Mouse (Mus musculus) right cerebral cortex, postnatal 36 days (tissue): Measurements from ENCODE around the gene Smg6.

Experiments used
- DNase-seq, 2 experiments: peaks; one replicate each; pipeline ENCODE4 v3.0.0; 2022; ENCODE audit warnings: low spot score in 2 of 2, mixed read lengths in 1 of 2

Gene Smg6

GRCm38 (mm10) chr11:74929111-74929510 is 3.5 kb downstream of the Smg6 start:
- DNase-seq = no peak

GRCm38 (mm10) chr11:74930391-74930790 is 4.8 kb downstream of the Smg6 start:
- no peak for DNase-seq

- no peak for DNase-seq
Measured at GRCm38 (mm10) chr11:74946348-74946747, 20.7 kb downstream of the Smg6 start.

GRCm38 (mm10) chr11:74954901-74955300 is 29.3 kb downstream of the Smg6 start:
- no peak for DNase-seq

- no peak for DNase-seq
Measured at GRCm38 (mm10) chr11:74956006-74956405, 30.4 kb downstream of the Smg6 start.

GRCm38 (mm10) chr11:74957600-74957999 is 32.0 kb downstream of the Smg6 start:
- no peak for DNase-seq

GRCm38 (mm10) chr11:74959501-74959900 is 33.9 kb downstream of the Smg6 start:
- DNase-seq = no peak

GRCm38 (mm10) chr11:74960031-74960551 is 34.5 kb downstream of the Smg6 start:
- DNase-seq = no peak

- DNase-seq = no peak
Measured at GRCm38 (mm10) chr11:74961953-74962352, 36.3 kb downstream of the Smg6 start.

GRCm38 (mm10) chr11:74962846-74963407 is 37.3 kb downstream of the Smg6 start:
- DNase-seq = no peak

GRCm38 (mm10) chr11:74965516-74965915 is 39.9 kb downstream of the Smg6 start:
- no peak for DNase-seq

- no peak for DNase-seq
Measured at GRCm38 (mm10) chr11:74973290-74974157, 47.9 kb downstream of the Smg6 start.

GRCm38 (mm10) chr11:74974615-74975014 is 49.0 kb downstream of the Smg6 start:
- no peak for DNase-seq

GRCm38 (mm10) chr11:74976835-74977687 is 51.4 kb downstream of the Smg6 start:
- no peak for DNase-seq

- DNase-seq = peak; percentile 44 to 46
Measured at GRCm38 (mm10) chr11:74981464-74981863, 55.8 kb downstream of the Smg6 start.

GRCm38 (mm10) chr11:74982241-74982640 is 56.6 kb downstream of the Smg6 start:
- DNase-seq = no peak

- DNase-seq = no peak
Measured at GRCm38 (mm10) chr11:74988162-74988561, 62.5 kb downstream of the Smg6 start.

- no peak for DNase-seq
Measured at GRCm38 (mm10) chr11:74989047-74989446, 63.4 kb downstream of the Smg6 start.

- no peak for DNase-seq
Measured at GRCm38 (mm10) chr11:74990501-74990900, 64.9 kb downstream of the Smg6 start.

GRCm38 (mm10) chr11:74991290-74991689 is 65.7 kb downstream of the Smg6 start:
- no peak for DNase-seq

- peak; percentile 41 to 54 for DNase-seq
Measured at GRCm38 (mm10) chr11:74992427-74992987, 66.9 kb downstream of the Smg6 start.

- no peak for DNase-seq
Measured at GRCm38 (mm10) chr11:74994141-74994540, 68.5 kb downstream of the Smg6 start.
